Mouse (Mus musculus) lung, embryonic 15.5 days (tissue): ENCODE results near the gene Dnhd1. TPM values are rescaled to one million over a fixed set of nuclear protein-coding genes. Genes with fewer than 3 reads are reported as not detected.
A peak's percentile ranks its signal among the peaks of the same experiment; 100 is the strongest.
"Not testable (repeated sequence)": the region's sequence is repeated elsewhere in the genome, so short reads cannot be mapped to it uniquely, and the experiment has no call there.

ENCODE experiments used
- ATAC-seq: fragments of 200-750 bp; cut with Nextera tagmentation; 2 replicates; pipeline ENCODE4 v1.8.0; 2017; ENCODE audit warnings: moderate number of reproducible peaks, borderline replicate concordance; ENCODE audit not compliant: low FRiP score, low TSS enrichment; ENCODE audit errors: extremely low read depth
- H3K27ac ChIP-seq: fragments of 300-500 bp; sonication (generic); 2 replicates; pipeline ENCODE4 v1.5.1; 2015; ENCODE audit warnings: moderate library complexity, mild to moderate bottlenecking, inconsistent platforms
- H3K27me3 ChIP-seq: fragments of 300-500 bp; sonication (generic); 2 replicates; pipeline ENCODE4 v1.6.1; 2015; ENCODE audit warnings: inconsistent platforms
- H3K36me3 ChIP-seq: fragments of 300-500 bp; sonication (generic); 2 replicates; pipeline ENCODE4 v1.6.1; 2015; ENCODE audit warnings: inconsistent platforms
- H3K4me1 ChIP-seq: fragments of 300-500 bp; sonication (generic); 2 replicates; pipeline ENCODE4 v1.6.1; 2015; ENCODE audit warnings: inconsistent platforms
- H3K4me2 ChIP-seq: fragments of 300-500 bp; sonication (generic); 2 replicates; pipeline ENCODE4 v1.6.1; 2015; ENCODE audit warnings: inconsistent platforms, mild to moderate bottlenecking, moderate library complexity
- H3K4me3 ChIP-seq: fragments of 300-500 bp; sonication (generic); 2 replicates; pipeline ENCODE4 v1.5.1; 2015; ENCODE audit warnings: mild to moderate bottlenecking, inconsistent platforms
- H3K9ac ChIP-seq: fragments of 300-500 bp; sonication (generic); 2 replicates; pipeline ENCODE4 v1.6.1; 2015; ENCODE audit warnings: inconsistent platforms
- H3K9me3 ChIP-seq: fragments of 300-500 bp; sonication (generic); 2 replicates; pipeline ENCODE4 v1.6.1; 2016; ENCODE audit warnings: inconsistent platforms
- WGBS: fragments of 180-500 bp; shearing (Covaris S2); methylation state at CpG from one replicate; pipeline ENCODE4 v1.1.7; 2015; 5-methylcytosine and 5-hydroxymethylcytosine counted together
- polyA plus RNA-seq: library from polyadenylated mRNA; unstranded; fragments of >200 nt; fragmentation: Nextera tagmentation; extraction: Ambion mirVana; gene quantifications from 2 replicates; pipeline ENCODE4 v1.2.1, GENCODE M21; 2015

Dnhd1 gene
- polyA plus RNA-seq, 1 experiment from 2014 or later, result 1.1 TPM

GRCm38 (mm10) chr7:105733836-105734235, 83.2 kb downstream of the Dnhd1 start:
- peaks cover 45% of the 10 kb centered on the region for H3K36me3 ChIP-seq
- H3K4me3 ChIP-seq, result no peak overlapping the region
- peaks cover 26% of the 10 kb centered on the region for H3K4me1 ChIP-seq
- H3K9ac ChIP-seq, result no peak overlapping the region
- no peak overlapping the region for H3K4me2 ChIP-seq
- no peak overlapping the region for H3K27ac ChIP-seq
- 94% methylated on average over 11 of the region's 11 CpGs for WGBS
- ATAC-seq, result no peak
- H3K27me3 ChIP-seq, result no peaks in the 10 kb centered on the region
- no peaks in the 10 kb centered on the region for H3K9me3 ChIP-seq

DNA sequence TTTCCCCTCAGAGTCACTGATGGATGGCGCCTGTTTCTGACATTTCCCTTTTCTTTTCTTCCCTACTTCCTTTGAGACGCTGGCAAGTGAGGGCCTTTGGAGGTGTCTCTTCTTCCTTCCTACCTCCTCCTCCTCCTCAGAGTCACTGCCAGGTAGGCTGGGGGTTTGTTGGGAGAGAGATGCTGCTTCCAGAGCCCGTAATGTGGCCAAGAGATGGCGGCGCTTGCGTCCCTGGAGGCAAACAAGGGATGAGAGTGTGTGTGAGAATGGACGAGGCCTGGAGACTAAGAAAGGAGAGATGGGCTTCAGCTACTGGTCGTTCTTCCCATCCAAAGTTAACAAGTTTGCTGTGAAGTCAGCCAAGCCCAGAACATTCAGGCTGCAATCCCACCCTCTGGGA, 84.2 kb downstream of the Dnhd1 start:
- ATAC-seq, result no peak
- H3K9me3 ChIP-seq, result no peaks in the 10 kb centered on the region

DNA sequence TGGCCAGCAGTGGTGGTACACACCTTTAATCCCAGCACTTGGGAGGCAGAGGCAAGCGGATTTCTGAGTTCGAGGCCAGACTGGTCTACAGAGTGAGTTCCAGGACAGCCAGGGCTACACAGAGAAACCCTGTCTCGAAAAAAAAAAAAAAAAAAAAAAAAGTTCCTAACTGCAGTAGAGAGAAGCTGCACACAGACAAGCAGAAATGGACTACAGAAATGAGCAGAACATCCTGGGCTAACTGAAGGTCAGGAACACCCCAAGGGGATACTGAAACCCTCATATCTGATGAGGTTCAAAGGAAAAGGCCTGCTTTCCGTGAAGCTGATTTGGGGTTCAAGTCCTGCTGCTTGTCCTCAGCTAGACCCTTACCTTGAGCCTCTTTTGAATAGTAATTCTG, 84.8 kb downstream of the Dnhd1 start:
- H3K4me3 ChIP-seq, result peak overlapping the region; percentile 90
- H3K9me3 ChIP-seq, H3K27me3 ChIP-seq, ATAC-seq, H3K27ac ChIP-seq: not testable (repeated sequence)
- WGBS, result 32% methylated on average over 4 of the region's 4 CpGs
- peak overlapping the region; percentile 98 for H3K9ac ChIP-seq
- peak overlapping the region; percentile 73 for H3K4me2 ChIP-seq
- H3K36me3 ChIP-seq, result peaks cover 49% of the 10 kb centered on the region
- H3K4me1 ChIP-seq, result peaks cover 40% of the 10 kb centered on the region

More for the DNA sequence above, 84.2 kb downstream of the Dnhd1 start:
- H3K27ac ChIP-seq, result no peak overlapping the region
- H3K4me3 ChIP-seq, result peak overlapping the region; percentile 90; the same call in 1 of the 2 replicates
- peaks cover 34% of the 10 kb centered on the region for H3K4me1 ChIP-seq
- 0 out of 2 replicates have a peak overlapping the region, but pooled peaks have one; percentile 98 for H3K9ac ChIP-seq
- H3K4me2 ChIP-seq, result peak overlapping the region; percentile 73
- no peaks in the 10 kb centered on the region for H3K27me3 ChIP-seq
- H3K36me3 ChIP-seq, result peaks cover 43% of the 10 kb centered on the region
- 77% methylated on average over 8 of the region's 8 CpGs for WGBS

- under 1% methylated on average over 62 of the region's 62 CpGs for WGBS
- H3K4me3 ChIP-seq, result peak within 1 kb of the TSS; percentile 90
- no peaks in the 10 kb centered on the region for H3K27me3 ChIP-seq
- peak within 1 kb of the TSS; percentile 94 for H3K27ac ChIP-seq
- no peaks in the 10 kb centered on the region for H3K9me3 ChIP-seq
- peak; percentile 96 for ATAC-seq
- H3K4me1 ChIP-seq, result peaks cover 40% of the 10 kb centered on the region
- peak within 1 kb of the TSS; percentile 73 for H3K4me2 ChIP-seq
- H3K36me3 ChIP-seq, result peaks cover 51% of the 10 kb centered on the region
- H3K9ac ChIP-seq, result peak within 1 kb of the TSS; percentile 98
Observed at GRCm38 (mm10) chr7:105736264-105736901, 85.8 kb downstream of the Dnhd1 start, which contains the start of gene Ilk. Ilk (plus strand) TSS chr7:105736592.

GRCm38 (mm10) chr7:105736911-105737521, 86.4 kb downstream of the Dnhd1 start, which contains the start of gene Rrp8:
Rrp8 (minus strand) TSS chr7:105737385.
- ATAC-seq, result peak; percentile 0; the same call in 1 of the 2 replicates
- Histone ChIP-seq H3K36me3 (peaks cover 51% of the 10 kb centered on the region), H3K4me1 (peaks cover 40% of the 10 kb centered on the region), H3K4me2 (peak within 1 kb of the TSS; percentile 73), H3K9ac (peak within 1 kb of the TSS; percentile 98), H3K27ac (peak within 1 kb of the TSS; percentile 94), H3K4me3 (peak within 1 kb of the TSS; percentile 90), H3K27me3 (no peaks in the 10 kb centered on the region), H3K9me3 (no peaks in the 10 kb centered on the region)
- 0% methylated on average over 30 of the region's 30 CpGs for WGBS

DNA sequence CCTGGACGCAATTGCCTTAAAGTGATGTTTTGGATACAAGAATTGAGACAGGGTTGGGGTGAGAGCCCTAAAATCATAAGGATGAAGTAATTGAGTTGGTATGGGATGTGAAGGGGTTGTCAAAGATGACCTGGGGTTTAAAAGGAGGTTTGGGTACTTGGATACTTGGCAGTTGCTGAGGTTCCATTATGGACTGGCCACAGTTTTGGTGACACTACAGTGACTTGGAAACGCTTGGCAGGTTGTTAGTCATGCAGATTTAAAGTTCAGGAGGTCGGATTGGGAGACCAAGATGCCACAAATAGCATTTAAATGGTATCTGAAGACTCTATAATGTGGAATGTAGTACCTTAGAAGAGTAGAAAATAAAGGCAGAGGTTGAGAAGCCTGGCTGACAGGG, 87.0 kb downstream of the Dnhd1 start:
- Histone ChIP-seq H3K27ac (peak overlapping the region; percentile 94), H3K4me2 (peak overlapping the region; percentile 73), H3K27me3 (no peaks in the 10 kb centered on the region), H3K9ac (peak overlapping the region; percentile 98), H3K36me3 (peaks cover 51% of the 10 kb centered on the region), H3K4me3 (peak overlapping the region; percentile 90), H3K9me3 (no peaks in the 10 kb centered on the region), H3K4me1 (peaks cover 40% of the 10 kb centered on the region)
- WGBS, result 17% methylated on average over 3 of the region's 3 CpGs
- ATAC-seq, result no peak

- Histone ChIP-seq H3K9ac (peak overlapping the region; percentile 98; the same call in 1 of the 2 replicates), H3K27me3 (no peaks in the 10 kb centered on the region), H3K4me3 (peak overlapping the region; percentile 90), H3K4me2 (peak overlapping the region; percentile 73), H3K27ac (peak overlapping the region; percentile 94), H3K36me3 (peaks cover 49% of the 10 kb centered on the region), H3K4me1 (peaks cover 46% of the 10 kb centered on the region), H3K9me3 (no peaks in the 10 kb centered on the region)
- WGBS, result 68% methylated on average over 2 of the region's 2 CpGs
- ATAC-seq, result no peak
Observed at GRCm38 (mm10) chr7:105738286-105738685, 87.7 kb downstream of the Dnhd1 start.

DNA sequence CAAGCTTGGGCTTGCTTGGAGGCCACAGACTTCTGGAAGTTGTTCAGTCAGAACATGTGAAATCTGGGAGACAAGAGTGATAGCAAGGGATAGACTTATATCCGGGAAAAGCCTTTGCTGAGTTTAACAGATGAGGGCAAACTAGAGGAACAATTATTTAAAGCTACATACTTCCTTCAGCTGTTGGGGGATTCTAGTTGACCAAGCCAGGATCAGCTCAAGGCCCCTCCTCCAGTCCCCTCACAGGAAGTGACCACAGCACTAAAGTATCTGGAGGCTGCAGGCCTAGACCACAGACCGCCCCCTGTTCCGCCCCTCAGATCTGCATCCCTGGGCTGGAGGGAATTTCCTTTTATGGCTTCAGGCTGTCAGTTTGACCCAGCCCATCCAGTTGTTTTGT, 88.3 kb downstream of the Dnhd1 start:
- Histone ChIP-seq H3K36me3 (peaks cover 43% of the 10 kb centered on the region), H3K4me2 (peak overlapping the region; percentile 73), H3K9me3 (no peaks in the 10 kb centered on the region), H3K27ac (peak overlapping the region; percentile 94), H3K4me1 (peaks cover 48% of the 10 kb centered on the region), H3K27me3 (no peaks in the 10 kb centered on the region), H3K9ac (0 out of 2 replicates have a peak overlapping the region, but pooled peaks have one; percentile 14), H3K4me3 (peak overlapping the region; percentile 90)
- ATAC-seq, result peak; percentile 80
- 1% methylated on average over 3 of the region's 3 CpGs for WGBS

DNA sequence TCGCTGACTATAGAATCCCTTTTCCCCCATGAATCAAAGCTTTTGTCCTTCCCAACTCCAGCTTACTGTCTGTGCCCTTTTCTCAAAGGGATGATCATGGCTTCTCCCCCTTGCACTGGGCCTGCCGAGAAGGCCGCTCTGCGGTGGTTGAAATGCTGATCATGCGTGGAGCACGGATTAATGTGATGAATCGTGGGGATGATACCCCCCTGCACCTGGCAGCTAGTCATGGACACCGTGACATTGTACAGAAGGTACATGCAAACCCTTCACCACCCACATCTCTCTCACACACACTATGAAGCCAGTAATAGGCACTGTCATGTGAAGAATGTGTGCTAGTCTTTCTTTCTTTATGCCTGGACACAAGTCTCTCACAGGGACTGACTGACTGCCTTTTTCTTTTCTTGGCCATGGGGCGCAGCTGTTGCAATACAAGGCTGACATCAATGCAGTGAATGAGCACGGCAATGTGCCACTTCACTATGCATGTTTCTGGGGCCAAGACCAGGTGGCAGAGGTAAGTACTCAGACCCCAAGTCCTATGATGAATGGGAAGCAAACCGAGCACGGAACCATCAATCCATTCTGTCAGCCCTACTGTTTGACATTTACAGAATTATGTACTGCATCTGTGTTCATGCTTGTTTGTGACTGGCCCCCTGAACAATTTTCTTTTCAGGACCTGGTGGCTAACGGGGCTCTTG, 89.6 kb downstream of the Dnhd1 start:
- H3K9me3 ChIP-seq, result no peaks in the 10 kb centered on the region
- H3K9ac ChIP-seq, result no peak overlapping the region
- peaks cover 41% of the 10 kb centered on the region for H3K4me1 ChIP-seq
- 89% methylated on average over 13 of the region's 13 CpGs for WGBS
- peaks cover 34% of the 10 kb centered on the region for H3K36me3 ChIP-seq
- no peak overlapping the region for H3K4me2 ChIP-seq
- no peak overlapping the region for H3K4me3 ChIP-seq
- H3K27me3 ChIP-seq, result no peaks in the 10 kb centered on the region
- no peak for ATAC-seq
- H3K27ac ChIP-seq, result no peak overlapping the region

- no peaks in the 10 kb centered on the region for H3K9me3 ChIP-seq
- no peak overlapping the region for H3K4me2 ChIP-seq
- WGBS, result 78% methylated on average over 6 of the region's 6 CpGs
- no peak overlapping the region for H3K4me3 ChIP-seq
- H3K36me3 ChIP-seq, result peaks cover 34% of the 10 kb centered on the region
- H3K4me1 ChIP-seq, result peaks cover 37% of the 10 kb centered on the region
- no peaks in the 10 kb centered on the region for H3K27me3 ChIP-seq
- no peak overlapping the region for H3K9ac ChIP-seq
- no peak for ATAC-seq
- no peak overlapping the region for H3K27ac ChIP-seq
Observed at GRCm38 (mm10) chr7:105740851-105741250, 90.2 kb downstream of the Dnhd1 start.

DNA sequence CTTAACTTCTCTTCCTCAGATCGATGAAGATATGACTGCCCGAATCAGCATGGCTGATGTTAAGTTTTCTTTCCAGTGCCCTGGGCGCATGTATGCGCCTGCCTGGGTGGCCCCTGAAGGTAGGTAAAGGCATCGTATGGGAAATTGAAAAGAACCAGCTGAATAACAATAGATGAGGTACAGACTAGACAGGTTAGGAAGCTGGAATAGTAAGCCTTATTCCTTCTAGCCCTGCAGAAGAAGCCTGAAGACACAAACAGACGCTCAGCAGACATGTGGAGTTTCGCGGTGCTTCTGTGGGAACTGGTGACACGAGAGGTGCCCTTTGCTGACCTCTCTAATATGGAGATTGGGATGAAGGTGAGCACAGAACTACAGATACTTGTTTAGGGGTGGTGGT, 91.4 kb downstream of the Dnhd1 start:
- 92% methylated on average over 9 of the region's 9 CpGs for WGBS
- no peak overlapping the region for H3K4me3 ChIP-seq
- H3K4me1 ChIP-seq, result peaks cover 37% of the 10 kb centered on the region
- no peaks in the 10 kb centered on the region for H3K27me3 ChIP-seq
- peaks cover 43% of the 10 kb centered on the region for H3K36me3 ChIP-seq
- H3K9ac ChIP-seq, result no peak overlapping the region
- ATAC-seq, result no peak
- no peaks in the 10 kb centered on the region for H3K9me3 ChIP-seq
- no peak overlapping the region for H3K4me2 ChIP-seq
- no peak overlapping the region for H3K27ac ChIP-seq
